Mouse (Mus musculus) hindbrain, embryonic 13.5 days (tissue): ENCODE measurements at regions not wholly inside any gene's neighbourhood (a gene's known extent, or its start where the extent isn't known, plus 50 kb on each side); places are given as distances from the start of the nearest gene placed in this dataset.
"Not testable (repeated sequence)": the region's sequence is repeated elsewhere in the genome, so short reads cannot be mapped to it uniquely, and the experiment has no call there.

Experiments used
- ATAC-seq: fragments of 200-750 bp; cut with Nextera tagmentation; 2 replicates; pipeline ENCODE4 v1.8.0; 2017; ENCODE audit warnings: moderate TSS enrichment; ENCODE audit not compliant: low FRiP score
- H3K27ac ChIP-seq: fragments of 300-500 bp; sonication (generic); 2 replicates; pipeline ENCODE4 v1.5.1; 2015; ENCODE audit warnings: inconsistent platforms, mild to moderate bottlenecking, moderate library complexity
- H3K27me3 ChIP-seq: fragments of 300-500 bp; sonication (generic); 2 replicates; pipeline ENCODE4 v1.6.1; 2015; ENCODE audit warnings: mild to moderate bottlenecking, inconsistent platforms
- H3K36me3 ChIP-seq: fragments of 300-500 bp; sonication (generic); 2 replicates; pipeline ENCODE4 v1.6.1; 2015; ENCODE audit warnings: mild to moderate bottlenecking, inconsistent platforms
- H3K4me1 ChIP-seq: fragments of 300-500 bp; sonication (generic); replicated peaks from 2 replicates; pipeline ENCODE4 v1.6.1; 2015; ENCODE audit warnings: inconsistent platforms
- H3K4me2 ChIP-seq: fragments of 300-500 bp; sonication (generic); 2 replicates; pipeline ENCODE4 v1.6.1; 2015; ENCODE audit warnings: inconsistent platforms, mild to moderate bottlenecking, moderate library complexity
- H3K4me3 ChIP-seq: fragments of 300-500 bp; sonication (generic); 2 replicates; pipeline ENCODE4 v1.5.1; 2015; ENCODE audit warnings: mild to moderate bottlenecking, inconsistent platforms
- H3K9ac ChIP-seq: fragments of 300-500 bp; sonication (generic); 2 replicates; pipeline ENCODE4 v1.6.1; 2015; ENCODE audit warnings: mild to moderate bottlenecking, inconsistent platforms
- H3K9me3 ChIP-seq: fragments of 300-500 bp; sonication (generic); 2 replicates; pipeline ENCODE4 v1.6.1; 2016; ENCODE audit warnings: inconsistent platforms
- WGBS: fragments of 180-500 bp; shearing (Covaris S2); methylation state at CpG from one replicate; pipeline ENCODE4 v1.1.7; 2015; 5-methylcytosine and 5-hydroxymethylcytosine counted together

GRCm38 (mm10) chr14:82299222-82299621 is 2144.1 kb upstream of the Pcdh17 start:
- Histone ChIP-seq H3K27me3 (no peaks in the 10 kb centered on the region), H3K4me1 (no peaks in the 10 kb centered on the region), H3K9me3 (no peaks in the 10 kb centered on the region), H3K36me3 (no peaks in the 10 kb centered on the region), H3K4me2 (no peak overlapping the region), H3K4me3 (no peak overlapping the region), H3K9ac (no peak overlapping the region), H3K27ac (no peak overlapping the region)
- no peak for ATAC-seq
- WGBS = 91% methylated on average over 2 of the region's 2 CpGs

- H3K9me3 ChIP-seq = no peaks in the 10 kb centered on the region
- H3K4me2 ChIP-seq = no peak overlapping the region
- no peak overlapping the region for H3K9ac ChIP-seq
- H3K4me1 ChIP-seq = no peaks in the 10 kb centered on the region
- no peak overlapping the region for H3K27ac ChIP-seq
- no peak overlapping the region for H3K4me3 ChIP-seq
- H3K36me3 ChIP-seq = no peaks in the 10 kb centered on the region
- H3K27me3 ChIP-seq = no peaks in the 10 kb centered on the region
- 0 out of 2 replicates have a peak, but pooled peaks have one; percentile 28 for ATAC-seq
- WGBS = 78% methylated on average over 2 of the region's 2 CpGs
Observed at GRCm38 (mm10) chr14:82313491-82313890, 2129.9 kb upstream of the Pcdh17 start.

- not testable (repeated sequence) for H3K9me3 ChIP-seq, H3K36me3 ChIP-seq, H3K4me1 ChIP-seq, H3K27me3 ChIP-seq, H3K9ac ChIP-seq, H3K4me3 ChIP-seq, ATAC-seq, H3K4me2 ChIP-seq, H3K27ac ChIP-seq
Observed at GRCm38 (mm10) chr14:82334841-82335240, 2108.5 kb upstream of the Pcdh17 start.
